Mouse (Mus musculus): Measurements from ENCODE around the gene Gm49388. TPM values are rescaled to one million over a fixed set of nuclear protein-coding genes. Genes with fewer than 3 reads are reported as not detected.

The Gm49388 gene
- polyA plus RNA-seq, 1 experiment from 2014 or later: not detected

DNA sequence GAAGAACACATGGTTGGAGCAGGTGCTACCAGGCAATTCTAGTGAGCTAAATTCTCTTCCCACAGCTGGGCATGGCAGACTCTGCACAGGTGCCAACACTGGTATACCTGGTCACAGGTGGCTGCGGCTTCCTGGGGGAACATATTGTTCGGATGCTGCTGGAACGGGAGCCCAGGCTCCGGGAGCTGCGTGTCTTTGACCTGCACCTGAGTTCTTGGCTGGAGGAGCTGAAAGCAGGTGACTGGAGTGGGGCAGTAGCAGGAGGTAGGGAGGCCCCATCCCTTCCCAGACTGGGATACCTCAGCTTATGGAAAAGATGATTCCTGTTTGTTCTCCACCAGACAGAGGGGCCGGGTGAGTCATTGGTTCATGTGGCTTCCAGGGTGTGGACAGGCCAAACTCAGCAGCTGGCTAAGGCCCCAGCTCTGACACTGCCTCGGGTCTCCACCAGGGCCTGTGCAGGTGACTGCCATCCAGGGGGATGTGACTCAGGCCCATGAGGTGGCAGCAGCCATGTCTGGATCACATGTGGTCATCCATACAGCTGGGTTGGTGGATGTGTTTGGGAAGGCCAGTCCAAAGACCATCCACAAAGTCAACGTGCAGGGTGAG lies 15.7 kb downstream of the Gm49388 start:
- peak overlapping the region; percentile 77 for H3K27ac ChIP-seq (replicated peaks)

DNA sequence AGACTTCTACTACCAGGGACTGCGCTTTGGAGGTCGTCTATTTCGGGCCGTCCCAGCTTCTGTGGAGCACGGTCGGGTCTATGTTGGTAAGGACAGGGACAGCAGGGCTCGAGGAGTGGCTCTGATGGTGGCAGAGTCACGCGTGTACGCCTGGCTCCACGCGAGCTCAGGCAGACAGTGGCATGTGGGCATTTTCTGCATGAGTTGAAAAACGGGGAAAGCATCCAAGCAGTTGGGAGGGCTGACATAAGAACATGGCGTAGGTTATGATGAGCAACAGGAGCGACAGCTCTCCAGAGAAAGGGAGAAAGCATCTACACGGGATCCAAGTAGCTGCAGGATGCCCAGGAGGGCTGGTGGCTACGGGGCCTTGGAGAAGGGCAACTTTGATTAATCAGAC lies 16.9 kb downstream of the Gm49388 start:
- H3K4me3 ChIP-seq (ENCODE audit: low read depth, low read length): no peak overlapping the region
- no peak for ATAC-seq (ENCODE audit: low FRiP score, low TSS enrichment)
- no peak overlapping the region for H3K9ac ChIP-seq (ENCODE audit: low read length)
- no peaks in the 10 kb centered on the region for H3K27me3 ChIP-seq (ENCODE audit: control insufficient read depth, insufficient read depth, low read length)
- TF ChIP-seq EP300 (optimal IDR thresholded peaks at IDR 0.05) (no peak), CTCF (IDR thresholded peaks at IDR 0.05; ENCODE audit: low read depth) (no peak)
- 0 out of 2 replicates have a peak, but pooled peaks cover 8% of the 10 kb centered on the region for H3K36me3 ChIP-seq (ENCODE audit: control insufficient read depth, insufficient read depth, low read length)
- WGBS: 92% methylated on average over 17 of the region's 17 CpGs
- H3K4me2 ChIP-seq (replicated peaks; ENCODE audit: low read depth): no peak overlapping the region
- no peak for DNase-seq (ENCODE audit: low spot score)
- peaks cover 3% of the 10 kb centered on the region for H3K4me1 ChIP-seq (replicated peaks; ENCODE audit: control insufficient read depth, insufficient read depth)
- no peak overlapping the region for H3K27ac ChIP-seq (replicated peaks)
- no peaks in the 10 kb centered on the region for H3K9me3 ChIP-seq (ENCODE audit: control insufficient read depth, low read length)

More for the DNA sequence above, 15.7 kb downstream of the Gm49388 start:
- DNase-seq (ENCODE audit: low spot score) (peak; percentile 57), ATAC-seq (ENCODE audit: low FRiP score, low TSS enrichment) (peak; percentile 43)
- peak overlapping the region; percentile 51 for H3K4me2 ChIP-seq (replicated peaks; ENCODE audit: low read depth)
- H3K9me3 ChIP-seq (ENCODE audit: control insufficient read depth, low read length): no peaks in the 10 kb centered on the region
- H3K27me3 ChIP-seq (ENCODE audit: control insufficient read depth, insufficient read depth, low read length): no peaks in the 10 kb centered on the region
- peak overlapping the region; percentile 52; the same call in 1 of the 2 replicates for H3K9ac ChIP-seq (ENCODE audit: low read length)
- peak overlapping the region; percentile 33; the same call in 1 of the 2 replicates for H3K4me3 ChIP-seq (ENCODE audit: low read depth, low read length)
- H3K4me1 ChIP-seq (replicated peaks; ENCODE audit: control insufficient read depth, insufficient read depth): peaks cover 3% of the 10 kb centered on the region
- WGBS: 78% methylated on average over 8 of the region's 8 CpGs
- peaks cover 14% of the 10 kb centered on the region for H3K36me3 ChIP-seq (ENCODE audit: control insufficient read depth, insufficient read depth, low read length)
- TF ChIP-seq CTCF (IDR thresholded peaks at IDR 0.05; ENCODE audit: low read depth): peak; percentile 18; the same call in 1 of the 2 replicates
- TF ChIP-seq EP300 (optimal IDR thresholded peaks at IDR 0.05): no peak

DNA sequence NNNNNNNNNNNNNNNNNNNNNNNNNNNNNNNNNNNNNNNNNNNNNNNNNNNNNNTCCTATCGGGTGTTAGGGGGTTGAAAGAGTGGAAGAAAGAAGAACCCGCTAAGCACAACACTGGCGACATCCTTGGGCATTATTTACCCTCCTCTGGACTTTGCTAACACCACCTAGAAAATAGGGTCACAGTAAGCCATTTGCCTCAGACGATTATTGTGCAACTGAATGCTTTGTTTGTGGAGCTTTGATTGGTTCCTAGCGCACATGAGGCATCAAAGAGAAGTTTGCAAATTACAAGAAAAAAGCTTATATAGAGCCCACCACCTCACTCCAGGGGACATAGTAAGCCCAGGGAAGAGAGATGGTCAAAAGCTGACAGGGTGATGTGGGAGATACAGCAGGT lies 23.4 kb downstream of the Gm49388 start:
- H3K4me1 ChIP-seq (replicated peaks; ENCODE audit: control insufficient read depth, insufficient read depth): no peaks in the 10 kb centered on the region
- no peak overlapping the region for H3K4me2 ChIP-seq (replicated peaks; ENCODE audit: low read depth)
- no peak overlapping the region for H3K9ac ChIP-seq (ENCODE audit: low read length)
- H3K9me3 ChIP-seq (ENCODE audit: control insufficient read depth, low read length): no peaks in the 10 kb centered on the region
- ATAC-seq (ENCODE audit: low FRiP score, low TSS enrichment) (no peak), DNase-seq (ENCODE audit: low spot score) (no peak)
- H3K27me3 ChIP-seq (ENCODE audit: control insufficient read depth, insufficient read depth, low read length): no peaks in the 10 kb centered on the region
- H3K27ac ChIP-seq (replicated peaks): no peak overlapping the region
- H3K4me3 ChIP-seq (ENCODE audit: low read depth, low read length): no peak overlapping the region
- no peak for TF ChIP-seq EP300 (optimal IDR thresholded peaks at IDR 0.05)
- TF ChIP-seq CTCF (IDR thresholded peaks at IDR 0.05; ENCODE audit: low read depth): no peak
- WGBS: 67% methylated on average over 5 of the region's 5 CpGs
- no peaks in the 10 kb centered on the region for H3K36me3 ChIP-seq (ENCODE audit: control insufficient read depth, insufficient read depth, low read length)

DNA sequence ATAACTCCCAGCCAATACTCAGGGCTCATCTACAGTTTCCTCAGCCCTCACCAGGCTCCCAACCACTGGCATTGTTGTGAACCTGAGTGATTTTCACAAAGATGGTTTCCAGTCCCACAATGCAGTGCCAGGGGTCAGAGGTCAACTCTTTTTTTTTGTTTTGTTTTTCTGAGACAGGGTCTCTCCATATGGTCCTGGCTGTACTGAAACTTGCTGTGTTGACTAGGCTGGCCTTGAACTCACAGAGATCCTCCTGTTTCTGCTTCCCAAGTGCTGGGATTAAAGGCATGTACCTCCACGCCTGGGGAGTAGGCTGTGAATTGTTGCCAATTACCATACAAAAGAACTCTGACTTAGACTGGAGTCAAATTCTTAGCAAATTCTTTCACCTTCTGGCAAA lies 24.4 kb downstream of the Gm49388 start:
- no peaks in the 10 kb centered on the region for H3K36me3 ChIP-seq (ENCODE audit: control insufficient read depth, insufficient read depth, low read length)
- no peak overlapping the region for H3K4me3 ChIP-seq (ENCODE audit: low read depth, low read length)
- DNase-seq (ENCODE audit: low spot score): no peak
- H3K27me3 ChIP-seq (ENCODE audit: control insufficient read depth, insufficient read depth, low read length): no peaks in the 10 kb centered on the region
- H3K4me2 ChIP-seq (replicated peaks; ENCODE audit: low read depth): no peak overlapping the region
- no peak for ATAC-seq (ENCODE audit: low FRiP score, low TSS enrichment)
- no peak overlapping the region for H3K9ac ChIP-seq (ENCODE audit: low read length)
- 93% methylated on average over 1 of the region's 1 CpGs for WGBS
- no peaks in the 10 kb centered on the region for H3K9me3 ChIP-seq (ENCODE audit: control insufficient read depth, low read length)
- no peaks in the 10 kb centered on the region for H3K4me1 ChIP-seq (replicated peaks; ENCODE audit: control insufficient read depth, insufficient read depth)
- H3K27ac ChIP-seq (replicated peaks): no peak overlapping the region
- TF ChIP-seq CTCF (IDR thresholded peaks at IDR 0.05; ENCODE audit: low read depth) (no peak), EP300 (optimal IDR thresholded peaks at IDR 0.05) (no peak)

DNA sequence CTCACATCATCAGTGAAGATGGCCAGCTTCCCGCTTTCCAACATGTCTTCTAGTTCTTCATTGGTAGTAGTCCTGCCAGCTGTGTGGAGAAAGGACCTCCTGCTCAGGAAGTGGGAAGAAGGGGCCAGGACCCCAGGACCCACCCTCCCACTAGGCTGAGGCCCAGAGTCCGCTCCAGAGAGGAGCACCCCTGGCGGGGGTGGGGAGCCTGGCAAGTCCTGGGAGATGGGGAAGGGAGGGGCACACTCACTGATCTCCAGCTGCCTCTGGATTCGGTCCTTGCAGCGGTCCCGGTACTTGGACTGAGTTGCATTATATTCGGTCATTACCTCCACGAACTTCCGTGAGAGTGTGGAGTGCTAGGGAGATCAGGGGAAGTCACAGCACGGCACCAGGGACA lies 25.2 kb downstream of the Gm49388 start:
- no peak for ATAC-seq (ENCODE audit: low FRiP score, low TSS enrichment)
- WGBS: 80% methylated on average over 10 of the region's 10 CpGs

DNA sequence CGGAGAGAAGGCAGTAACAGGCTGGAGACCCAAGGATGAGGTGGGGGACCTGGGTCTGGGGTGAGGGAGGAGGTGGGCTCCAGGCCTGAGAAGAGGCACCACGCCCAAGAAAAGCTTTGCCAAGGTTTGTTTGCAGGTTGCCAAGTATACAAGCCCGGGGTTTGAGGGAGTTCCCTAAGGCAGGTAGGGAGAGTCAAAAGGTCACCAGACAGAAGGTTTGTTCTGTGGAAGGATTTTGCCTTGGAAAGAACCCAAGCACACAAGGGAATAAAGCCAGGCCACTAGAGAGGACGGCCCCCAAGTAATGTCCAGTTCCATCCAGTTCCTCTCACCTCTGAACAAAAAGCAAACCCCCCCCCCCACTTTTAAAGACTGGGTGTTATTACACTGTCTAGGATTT lies 25.8 kb downstream of the Gm49388 start:
- no peak for ATAC-seq (ENCODE audit: low FRiP score, low TSS enrichment)
- H3K27me3 ChIP-seq (ENCODE audit: control insufficient read depth, insufficient read depth, low read length): no peaks in the 10 kb centered on the region
- 64% methylated on average over 4 of the region's 4 CpGs for WGBS

More for the DNA sequence above, 25.2 kb downstream of the Gm49388 start:
- DNase-seq (ENCODE audit: low spot score): no peak
- Histone ChIP-seq H3K27ac (replicated peaks) (no peak overlapping the region), H3K36me3 (ENCODE audit: control insufficient read depth, insufficient read depth, low read length) (no peaks in the 10 kb centered on the region), H3K4me1 (replicated peaks; ENCODE audit: control insufficient read depth, insufficient read depth) (no peaks in the 10 kb centered on the region), H3K9me3 (ENCODE audit: control insufficient read depth, low read length) (no peaks in the 10 kb centered on the region), H3K9ac (ENCODE audit: low read length) (no peak overlapping the region), H3K4me3 (ENCODE audit: low read depth, low read length) (no peak overlapping the region), H3K27me3 (ENCODE audit: control insufficient read depth, insufficient read depth, low read length) (no peaks in the 10 kb centered on the region), H3K4me2 (replicated peaks; ENCODE audit: low read depth) (no peak overlapping the region)
- TF ChIP-seq CTCF (IDR thresholded peaks at IDR 0.05; ENCODE audit: low read depth): no peak
- no peak for TF ChIP-seq EP300 (optimal IDR thresholded peaks at IDR 0.05)

More for the DNA sequence above, 25.8 kb downstream of the Gm49388 start:
- H3K4me2 ChIP-seq (replicated peaks; ENCODE audit: low read depth): no peak overlapping the region
- no peak for TF ChIP-seq EP300 (optimal IDR thresholded peaks at IDR 0.05)
- no peak for DNase-seq (ENCODE audit: low spot score)
- H3K36me3 ChIP-seq (ENCODE audit: control insufficient read depth, insufficient read depth, low read length): no peaks in the 10 kb centered on the region
- H3K4me3 ChIP-seq (ENCODE audit: low read depth, low read length): no peak overlapping the region
- no peak overlapping the region for H3K9ac ChIP-seq (ENCODE audit: low read length)
- no peak overlapping the region for H3K27ac ChIP-seq (replicated peaks)
- no peaks in the 10 kb centered on the region for H3K9me3 ChIP-seq (ENCODE audit: control insufficient read depth, low read length)
- H3K4me1 ChIP-seq (replicated peaks; ENCODE audit: control insufficient read depth, insufficient read depth): no peaks in the 10 kb centered on the region
